Mouse (Mus musculus) ES-CJ7 (cell line): ENCODE results near the gene Myrfl.

Source experiments
- DNase-seq: peaks from one replicate; pipeline ENCODE4 v3.0.0; 2011; ENCODE audit warnings: low read depth, low spot score

Gene Myrfl

DNA sequence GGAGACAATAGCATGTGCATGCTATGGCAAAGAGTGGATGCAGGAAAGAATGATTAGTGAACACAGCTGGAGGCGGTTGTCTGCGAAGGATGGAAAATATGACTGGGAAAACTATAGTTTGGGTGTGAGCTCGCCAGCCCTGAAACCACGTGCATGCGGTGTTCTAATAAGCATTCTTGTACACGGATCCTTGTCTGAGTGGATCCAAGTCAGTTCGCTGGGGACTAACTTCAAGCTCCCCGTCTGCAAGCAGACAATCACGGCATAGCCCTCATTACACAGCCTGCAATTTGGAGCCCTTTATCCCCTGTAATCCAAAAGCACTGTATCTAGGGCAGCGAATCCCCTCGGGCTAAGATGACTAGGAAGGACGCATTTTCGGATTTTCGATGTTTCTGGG lies 136.2 kb downstream of the Myrfl start:
- DNase-seq = no peak

DNA sequence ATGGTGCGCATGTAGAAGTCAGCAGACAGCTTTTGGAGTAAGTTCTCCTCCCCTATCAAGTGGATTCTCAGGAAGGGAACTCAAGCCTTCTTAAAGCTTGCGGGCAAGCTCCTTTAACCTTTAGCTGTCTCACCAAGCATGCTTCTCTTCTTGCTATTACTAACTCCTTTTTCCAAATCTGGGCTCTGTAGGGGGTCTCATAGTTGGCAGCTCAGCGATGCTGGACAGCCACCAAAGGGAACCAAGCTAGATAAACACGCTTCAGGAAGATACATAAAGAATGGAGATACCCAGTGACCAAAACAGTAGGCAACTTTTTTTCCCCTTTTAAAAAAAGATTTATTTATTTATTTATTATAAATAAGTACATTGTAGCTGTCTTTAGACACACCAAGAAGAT lies 136.9 kb downstream of the Myrfl start:
- no peak for DNase-seq

DNA sequence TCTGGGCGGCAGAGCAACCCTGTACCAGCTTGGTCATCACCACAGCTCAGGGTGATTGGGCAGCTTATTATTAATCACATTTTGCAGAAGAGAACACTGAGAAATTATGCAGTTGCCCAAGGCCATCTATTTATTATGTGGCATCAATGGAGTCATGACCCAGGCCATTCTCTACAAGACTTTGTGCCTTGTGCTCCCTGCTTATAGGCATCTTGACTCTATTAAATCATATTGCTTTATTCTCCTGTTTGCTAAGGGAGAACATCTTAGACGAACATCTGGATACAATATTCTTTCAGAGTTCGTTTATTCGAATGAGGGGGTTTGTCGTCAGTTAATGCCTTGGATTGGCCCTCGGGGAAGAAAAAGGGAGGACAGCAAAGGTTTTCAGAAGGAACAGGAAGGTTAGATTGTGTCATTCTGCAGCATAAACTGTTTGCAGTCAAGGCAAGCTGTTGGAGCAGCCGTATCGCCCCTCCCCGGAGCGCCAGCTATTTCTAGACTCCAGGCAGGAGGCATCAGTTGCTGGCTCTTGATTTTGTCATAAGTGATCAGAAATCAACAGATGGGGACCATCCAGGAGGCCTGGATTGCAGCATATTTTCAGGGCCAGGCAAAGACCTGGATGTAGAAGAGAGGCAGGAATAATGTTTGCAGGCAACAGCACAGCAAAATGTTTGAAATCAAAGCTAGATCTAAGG lies 140.7 kb downstream of the Myrfl start:
- DNase-seq = no peak

DNA sequence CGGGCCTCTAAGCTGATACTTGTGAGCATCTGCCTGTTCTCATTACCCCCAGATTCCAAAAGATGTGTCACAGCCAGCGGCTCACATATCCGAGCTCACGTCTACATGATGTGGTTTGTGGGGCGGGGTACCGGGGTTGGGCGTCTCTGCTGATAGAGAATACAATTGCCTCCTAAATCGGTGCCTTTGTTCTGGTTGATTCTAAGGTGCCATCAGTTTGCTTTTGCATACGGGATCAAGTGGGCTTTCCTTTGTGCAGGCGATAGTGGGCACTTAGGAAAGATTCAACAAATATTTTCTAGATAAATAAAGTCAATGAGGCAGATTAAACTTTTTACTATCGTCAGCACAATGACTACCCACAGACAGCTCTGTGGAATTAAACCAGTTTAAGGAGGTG lies 141.8 kb downstream of the Myrfl start:
- DNase-seq = peak; percentile 28

DNA sequence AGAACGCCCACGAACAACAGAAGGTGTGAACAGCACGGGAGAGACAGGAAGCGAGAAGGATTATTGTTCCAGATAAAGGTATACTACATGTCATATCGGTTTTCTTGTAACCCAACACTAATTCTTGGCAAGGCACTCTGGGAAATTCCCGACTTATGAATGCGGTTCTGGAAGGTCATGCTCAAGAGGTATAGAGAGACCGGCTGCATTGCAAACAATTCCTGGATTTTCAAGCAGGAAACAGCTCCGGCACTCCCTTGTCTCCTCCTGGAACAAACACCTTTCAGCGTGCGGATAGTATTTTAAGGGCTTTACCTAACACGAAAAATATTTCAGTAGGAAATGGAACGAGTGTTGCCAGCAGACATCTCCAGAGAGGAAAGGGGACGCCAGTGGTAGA lies 145.8 kb downstream of the Myrfl start:
- no peak for DNase-seq

DNA sequence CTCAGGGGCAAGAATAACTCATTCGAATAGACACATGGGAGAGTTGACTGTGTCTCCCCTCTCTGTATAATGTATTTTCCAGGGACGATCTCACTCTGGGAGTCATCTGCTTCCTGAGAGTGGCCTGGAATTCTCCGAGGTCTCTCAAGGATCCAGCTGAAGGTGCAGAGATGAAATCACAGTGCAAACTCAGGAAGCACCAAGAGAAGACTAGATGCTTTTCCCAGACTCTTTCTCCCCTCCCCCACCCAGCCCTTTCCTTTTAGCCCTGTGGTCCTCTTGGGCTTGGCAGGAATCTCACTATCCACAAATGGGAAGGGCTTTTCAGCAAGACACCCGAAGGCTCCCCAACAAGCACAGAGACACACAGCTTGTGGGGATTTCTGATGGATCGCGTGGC lies 146.7 kb downstream of the Myrfl start:
- no peak for DNase-seq

DNA sequence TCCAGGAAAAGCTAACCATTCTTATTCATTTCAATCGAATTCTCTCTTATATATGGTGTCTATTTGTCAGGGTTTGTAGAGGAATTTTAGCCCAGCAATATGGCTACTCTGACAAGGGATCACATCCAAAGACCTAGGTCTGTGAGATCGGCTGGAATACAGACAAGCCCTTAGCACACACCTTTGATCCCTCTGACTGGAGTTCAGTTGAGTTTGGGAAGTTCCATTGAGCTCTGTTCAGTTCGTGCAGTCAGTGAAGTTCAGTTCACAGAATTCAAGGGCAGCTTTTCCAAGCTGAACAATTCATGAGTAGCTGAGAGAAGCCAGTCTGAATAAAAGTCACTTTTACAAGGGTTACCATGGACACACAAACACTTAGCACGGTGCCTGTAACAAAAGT lies 148.0 kb downstream of the Myrfl start:
- no peak for DNase-seq

DNA sequence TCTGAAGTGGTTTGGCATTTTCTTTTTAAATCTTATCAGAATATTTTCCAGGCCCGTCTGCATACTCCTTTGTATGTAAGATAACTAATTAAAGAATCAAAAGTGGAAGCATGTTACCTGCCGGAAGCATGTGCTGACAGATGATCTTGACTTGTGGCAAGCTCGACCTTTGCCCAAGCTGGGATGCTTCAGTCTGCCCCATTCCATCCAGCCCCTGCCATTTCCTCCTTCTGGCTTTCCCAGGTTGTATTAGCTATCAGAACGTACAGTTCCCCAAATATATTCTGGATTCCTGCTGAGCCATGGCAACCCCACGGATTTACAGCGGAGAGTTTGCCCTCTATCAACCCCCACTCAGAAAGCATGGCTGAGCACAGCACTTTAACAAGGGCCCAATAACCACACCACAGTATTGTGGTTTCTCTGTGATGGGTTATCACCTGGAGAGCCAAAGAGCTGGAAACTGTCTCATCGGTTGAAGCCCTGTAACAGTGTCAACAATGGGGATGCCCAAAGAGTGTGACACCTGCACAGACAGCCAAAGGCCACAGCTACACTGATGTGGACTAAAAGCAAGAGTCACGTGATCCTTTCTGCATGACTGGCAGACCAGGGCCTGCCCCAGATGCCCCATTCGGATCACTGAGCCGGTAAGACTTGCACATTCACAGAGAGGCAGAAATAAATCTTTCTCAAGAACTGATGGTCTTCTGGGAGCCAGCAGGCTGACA lies 150.3 kb downstream of the Myrfl start:
- DNase-seq = no peak

DNA sequence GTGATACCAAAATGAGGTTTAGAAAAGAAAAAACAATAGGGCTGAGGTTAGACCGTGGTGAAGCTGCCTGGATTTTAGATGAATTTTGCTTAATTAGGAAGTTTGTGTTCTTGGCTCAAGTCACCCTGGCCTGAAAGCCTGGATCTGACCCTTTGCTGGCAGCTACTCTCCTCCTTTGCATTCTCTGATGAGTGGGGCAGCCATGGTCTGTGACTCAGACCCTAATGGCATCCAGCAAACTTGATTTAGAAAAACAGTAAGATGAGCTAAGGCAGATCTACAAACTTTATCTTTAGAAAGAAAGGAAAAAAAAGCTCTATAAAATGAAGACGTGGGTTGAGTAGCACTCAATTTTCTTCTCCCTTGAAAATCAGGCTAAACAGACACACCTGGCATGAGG lies 154.0 kb downstream of the Myrfl start:
- no peak for DNase-seq

DNA sequence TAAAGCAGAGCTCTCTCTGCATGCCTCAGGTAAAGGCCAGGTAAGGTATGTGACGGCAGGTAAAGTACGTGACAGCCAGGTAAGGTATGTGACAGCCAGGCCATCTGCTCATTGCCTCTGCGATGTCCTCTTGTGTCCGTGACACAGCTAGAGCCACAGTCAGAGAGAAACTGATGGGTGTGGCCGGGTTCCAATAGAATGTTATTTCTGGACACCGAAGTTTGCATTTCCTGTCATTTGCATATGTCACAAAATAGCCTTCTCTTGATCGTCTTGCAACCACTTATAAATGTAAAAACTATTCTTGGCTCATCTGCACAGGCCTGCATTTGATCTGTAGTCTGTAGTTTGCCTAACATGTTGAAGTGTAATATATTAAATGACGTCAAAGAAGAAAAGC lies 154.5 kb downstream of the Myrfl start:
- no peak for DNase-seq

DNA sequence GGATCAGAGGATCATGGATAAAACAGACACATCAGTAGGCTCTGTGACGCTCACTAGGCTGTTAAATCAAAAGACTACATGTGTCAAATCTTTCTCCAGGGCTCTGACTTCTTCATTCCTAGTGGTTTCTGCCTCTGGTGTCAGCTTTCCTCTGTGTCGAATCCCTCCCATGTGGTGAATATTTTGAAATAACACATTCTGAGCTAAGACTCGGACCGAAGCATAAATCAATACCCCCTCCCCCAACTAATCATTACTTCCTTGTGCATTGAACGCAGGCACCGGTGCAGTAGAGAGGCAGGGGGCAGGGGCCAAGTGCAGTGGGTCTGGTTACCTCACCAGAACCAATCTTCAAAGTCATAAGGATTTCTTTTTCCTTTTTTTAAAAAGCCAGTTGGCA lies 155.4 kb downstream of the Myrfl start:
- DNase-seq = no peak

DNA sequence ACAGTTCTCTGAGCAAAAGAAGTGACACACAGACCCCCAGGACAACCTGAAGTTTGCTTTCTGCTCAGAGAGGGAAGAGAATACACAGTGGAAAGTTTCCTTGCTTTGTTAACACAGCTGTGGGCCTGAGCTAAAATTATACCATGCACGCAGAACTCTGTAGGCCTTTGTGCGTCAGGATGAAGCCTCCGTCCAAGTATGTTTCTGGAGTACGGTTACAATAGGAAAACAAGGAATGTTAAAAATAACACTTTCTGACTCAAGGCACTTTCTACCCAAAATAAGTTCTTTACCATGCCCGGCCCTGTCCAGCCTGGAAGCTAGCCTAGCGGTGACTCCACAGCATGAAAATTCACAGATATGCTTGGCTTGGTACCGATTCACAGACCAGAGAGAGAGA lies 156.6 kb downstream of the Myrfl start:
- no peak for DNase-seq

DNA sequence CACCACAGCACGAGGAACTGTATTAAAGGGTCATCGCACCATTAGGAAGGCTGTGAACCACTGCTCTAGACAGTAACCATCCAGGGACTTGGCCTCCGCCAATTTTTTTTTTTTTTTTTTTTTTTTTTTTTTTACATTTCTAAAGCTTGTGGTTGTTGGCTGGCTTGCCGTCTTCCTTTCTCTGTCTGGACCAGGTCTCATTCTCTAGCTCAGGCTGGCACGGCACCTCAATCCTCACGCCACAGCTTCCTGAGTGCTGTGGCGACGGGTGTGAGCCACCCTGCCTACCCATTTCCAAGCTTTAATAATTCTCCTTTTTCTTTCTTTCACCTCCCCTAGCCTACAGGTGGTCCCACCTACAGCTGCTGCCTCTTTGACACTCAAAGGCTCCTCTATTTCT lies 158.2 kb downstream of the Myrfl start:
- DNase-seq = no peak

DNA sequence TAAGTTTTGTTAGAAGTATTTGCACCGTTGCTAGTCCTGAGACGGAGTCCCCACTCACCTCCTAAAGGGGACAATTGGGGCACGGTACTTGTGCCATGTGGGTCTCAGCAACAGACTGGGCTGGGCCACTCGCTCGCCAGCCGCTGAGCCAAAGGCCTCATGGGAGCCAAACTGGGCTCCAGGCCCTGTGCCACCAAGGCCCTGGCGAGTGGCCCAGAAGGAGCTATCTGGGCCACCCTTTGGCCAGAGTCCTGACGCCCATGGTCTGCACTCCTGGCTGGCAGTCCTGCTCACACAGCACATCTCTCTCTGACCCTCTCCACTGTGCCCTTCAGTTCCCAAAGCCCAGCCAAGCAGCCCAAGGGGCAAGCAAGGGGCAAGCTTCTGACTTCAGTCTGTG lies 161.1 kb downstream of the Myrfl start:
- DNase-seq = no peak

DNA sequence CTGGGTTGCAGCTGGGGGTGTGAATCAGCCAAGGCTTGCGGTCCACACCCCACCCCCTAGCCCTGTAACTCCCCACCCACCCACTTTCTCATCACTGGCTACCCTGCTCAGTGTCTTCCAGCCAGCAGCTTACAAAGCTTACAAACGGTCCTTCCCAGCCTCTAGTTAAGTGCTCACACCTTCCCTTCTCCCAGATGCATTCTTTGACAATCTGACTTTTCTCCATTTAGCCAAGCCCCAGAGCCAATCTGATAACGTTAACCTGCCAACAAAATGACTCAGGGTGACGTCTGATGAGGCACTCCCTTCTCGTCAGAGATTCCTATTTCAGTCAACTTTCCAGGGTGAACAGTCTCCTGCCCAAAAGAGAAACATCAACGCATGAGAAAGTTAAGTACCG lies 163.1 kb downstream of the Myrfl start:
- DNase-seq = no peak

DNA sequence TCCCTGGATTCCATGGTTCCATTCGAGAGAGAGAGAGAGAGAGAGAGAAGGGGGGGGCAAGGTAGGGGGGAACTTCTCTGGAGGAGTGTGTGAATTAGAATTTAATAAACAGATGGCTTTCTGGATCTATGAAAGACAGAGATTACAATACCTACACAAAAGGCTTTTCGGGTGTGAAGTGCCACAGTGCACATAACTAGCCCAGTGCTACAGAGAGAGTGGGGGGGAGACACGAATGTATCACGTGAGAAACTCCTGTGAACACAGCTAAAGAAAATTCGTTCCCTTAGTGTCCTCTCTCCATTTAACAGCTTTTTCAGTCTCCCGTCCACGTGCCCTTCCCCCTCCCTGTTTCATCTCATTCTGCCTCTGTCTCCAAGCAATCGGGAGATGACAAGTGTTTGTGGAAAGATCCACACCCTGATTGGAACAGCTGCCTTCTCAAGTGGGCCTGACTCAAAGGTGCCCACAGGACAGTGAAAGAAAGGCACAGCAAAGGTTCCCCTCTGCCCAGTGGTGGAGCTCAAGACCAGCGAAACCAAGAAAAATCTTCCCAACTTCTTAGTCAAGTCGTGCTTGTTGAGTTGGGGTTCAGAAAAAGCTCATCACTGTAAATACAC lies 166.6 kb downstream of the Myrfl start:
- no peak for DNase-seq

DNA sequence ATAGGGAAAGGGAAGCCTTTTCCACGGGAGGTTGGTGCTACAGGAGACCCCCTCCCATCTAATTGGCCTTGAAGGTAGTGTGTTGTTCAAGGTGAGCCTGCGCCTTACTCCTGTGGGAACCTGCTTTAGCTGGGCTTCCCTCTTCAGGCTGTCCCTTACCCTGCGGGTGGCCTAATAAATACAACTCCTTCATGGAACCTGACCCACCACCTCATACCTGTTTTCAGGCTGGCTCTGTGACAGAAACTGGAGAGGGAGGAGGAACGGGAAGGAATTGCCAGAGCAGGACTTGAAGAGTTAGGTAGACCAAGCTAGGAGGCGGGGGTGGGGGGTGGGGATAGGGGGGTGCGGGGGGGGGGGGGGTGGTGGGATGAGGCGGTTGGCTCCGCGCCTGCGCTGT lies 167.9 kb downstream of the Myrfl start:
- no peak for DNase-seq

DNA sequence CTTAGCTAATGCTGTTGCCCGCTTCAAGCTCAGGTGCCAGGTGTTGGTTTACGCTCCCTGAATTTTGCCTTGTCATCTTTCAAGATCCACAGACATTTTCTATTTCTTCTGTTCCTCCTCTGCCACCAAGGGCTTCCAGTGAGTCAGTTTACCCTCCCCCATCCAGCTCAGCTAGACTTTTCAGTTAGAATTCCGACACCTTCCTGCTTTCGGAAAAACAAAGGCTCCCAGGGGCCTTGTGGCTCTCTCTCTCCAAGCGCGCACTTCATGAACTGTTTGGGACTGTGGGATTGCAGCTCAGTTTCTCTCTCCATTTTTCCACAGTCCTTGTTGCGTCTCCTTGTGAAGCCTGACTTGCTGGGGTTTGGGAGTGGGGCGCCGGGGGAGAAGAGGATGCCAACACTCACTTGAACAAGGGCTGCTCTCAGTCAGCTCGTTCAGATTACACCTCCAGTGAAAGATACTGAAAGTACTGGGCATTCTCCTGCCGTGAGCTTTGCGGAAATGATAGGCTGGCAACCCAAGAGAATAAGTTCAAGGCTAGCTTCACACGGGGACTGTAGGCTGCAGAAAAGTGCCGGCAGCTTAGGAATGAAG lies 168.9 kb downstream of the Myrfl start:
- no peak for DNase-seq
